Mouse (Mus musculus): Measurements from ENCODE around the gene Hist1h1a. TPM values are rescaled to one million over a fixed set of nuclear protein-coding genes. Genes with fewer than 3 reads are reported as not detected.

Gene Hist1h1a
- polyA plus RNA-seq, 1 experiment from 2014 or later, result 2.2 TPM

GRCm38 (mm10) chr13:23738041-23738440 is 25.4 kb upstream of the Hist1h1a start:
- Histone ChIP-seq H3K9me3 (no peaks in the 10 kb centered on the region), H3K27ac (peak overlapping the region; percentile 99), H3K4me2 (replicated peaks) (peak overlapping the region; percentile 94), H3K4me1 (replicated peaks) (no peaks in the 10 kb centered on the region), H3K9ac (0 out of 2 replicates have a peak overlapping the region, but pooled peaks have one; percentile 91), H3K36me3 (no peaks in the 10 kb centered on the region), H3K4me3 (replicated peaks) (no peak overlapping the region), H3K27me3 (replicated peaks) (no peaks in the 10 kb centered on the region)
- no peak for ATAC-seq
- 25% methylated on average over 4 of the region's 4 CpGs for WGBS

GRCm38 (mm10) chr13:23738677-23739068 is 24.8 kb upstream of the Hist1h1a start, which contains the start of gene Hist1h1c:
TSS of gene Hist1h1c (plus strand) at chr13:23738808.
- H3K4me1 ChIP-seq (replicated peaks), result no peaks in the 10 kb centered on the region
- peak within 1 kb of the TSS; percentile 59 for H3K4me3 ChIP-seq (replicated peaks)
- no peaks in the 10 kb centered on the region for H3K27me3 ChIP-seq (replicated peaks)
- H3K9ac ChIP-seq, result peak within 1 kb of the TSS; percentile 91
- H3K36me3 ChIP-seq, result no peaks in the 10 kb centered on the region
- peak; percentile 93 for ATAC-seq
- peak within 1 kb of the TSS; percentile 94 for H3K4me2 ChIP-seq (replicated peaks)
- H3K27ac ChIP-seq, result peak within 1 kb of the TSS; percentile 99
- 0% methylated on average over 38 of the region's 38 CpGs for WGBS
- H3K9me3 ChIP-seq, result no peaks in the 10 kb centered on the region

GRCm38 (mm10) chr13:23739069-23739921 is 24.2 kb upstream of the Hist1h1a start:
- peak; percentile 90 for ATAC-seq
- Histone ChIP-seq H3K4me1 (replicated peaks) (no peaks in the 10 kb centered on the region), H3K9ac (peak overlapping the region; percentile 91), H3K4me2 (replicated peaks) (peak overlapping the region; percentile 94), H3K9me3 (no peaks in the 10 kb centered on the region), H3K27me3 (replicated peaks) (no peaks in the 10 kb centered on the region), H3K27ac (peak overlapping the region; percentile 99), H3K36me3 (no peaks in the 10 kb centered on the region), H3K4me3 (replicated peaks) (peak overlapping the region; percentile 59)
- under 1% methylated on average over 39 of the region's 39 CpGs for WGBS

- WGBS, result under 1% methylated on average over 14 of the region's 14 CpGs
- no peak for ATAC-seq
- no peaks in the 10 kb centered on the region for H3K27me3 ChIP-seq (replicated peaks)
- H3K9me3 ChIP-seq, result no peaks in the 10 kb centered on the region
- H3K4me3 ChIP-seq (replicated peaks), result peak overlapping the region; percentile 59
- H3K4me1 ChIP-seq (replicated peaks), result no peaks in the 10 kb centered on the region
- H3K9ac ChIP-seq, result peak overlapping the region; percentile 91
- no peaks in the 10 kb centered on the region for H3K36me3 ChIP-seq
- H3K27ac ChIP-seq, result peak overlapping the region; percentile 99
- peak overlapping the region; percentile 94 for H3K4me2 ChIP-seq (replicated peaks)
Measured at GRCm38 (mm10) chr13:23739922-23740252, 23.6 kb upstream of the Hist1h1a start.

DNA sequence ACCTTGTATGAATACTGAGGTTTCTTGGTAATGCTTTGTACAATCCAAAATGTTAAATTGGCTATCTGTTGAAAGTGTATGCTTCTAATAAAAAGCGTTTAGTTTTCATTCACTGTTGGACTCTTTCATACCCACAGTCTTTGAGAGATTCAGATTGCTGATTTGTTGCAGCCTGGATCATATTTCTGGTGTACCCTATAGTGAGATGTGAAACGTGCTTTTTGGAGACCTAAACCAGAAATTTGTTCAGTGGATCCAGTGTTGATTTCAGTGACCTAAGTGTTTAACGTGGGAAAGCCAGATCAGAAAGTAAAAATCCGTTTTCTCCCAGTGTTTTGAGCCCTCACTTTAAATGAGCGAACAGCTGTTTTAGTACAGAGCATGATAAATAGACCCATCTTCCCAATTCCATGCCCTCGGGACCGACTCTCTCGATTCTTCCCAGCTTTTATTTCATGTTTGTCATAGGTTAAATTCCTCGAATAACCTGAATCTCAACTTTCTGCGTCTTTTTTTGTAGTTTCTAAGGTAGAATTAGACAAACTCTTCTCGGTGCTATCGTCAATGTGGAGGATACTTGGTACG is 23.1 kb upstream of the Hist1h1a start:
- no peak for ATAC-seq
- H3K9ac ChIP-seq, result peak overlapping the region; percentile 91
- 19% methylated on average over 13 of the region's 13 CpGs for WGBS
- H3K27ac ChIP-seq, result peak overlapping the region; percentile 99
- H3K4me2 ChIP-seq (replicated peaks), result peak overlapping the region; percentile 94
- no peaks in the 10 kb centered on the region for H3K4me1 ChIP-seq (replicated peaks)
- no peaks in the 10 kb centered on the region for H3K36me3 ChIP-seq
- H3K9me3 ChIP-seq, result no peaks in the 10 kb centered on the region
- peak overlapping the region; percentile 59 for H3K4me3 ChIP-seq (replicated peaks)
- H3K27me3 ChIP-seq (replicated peaks), result no peaks in the 10 kb centered on the region

- no peak for ATAC-seq
- no peak overlapping the region for H3K9ac ChIP-seq
- peak overlapping the region; percentile 94 for H3K4me2 ChIP-seq (replicated peaks)
- no peaks in the 10 kb centered on the region for H3K9me3 ChIP-seq
- H3K27me3 ChIP-seq (replicated peaks), result no peaks in the 10 kb centered on the region
- 63% methylated on average over 5 of the region's 5 CpGs for WGBS
- no peaks in the 10 kb centered on the region for H3K36me3 ChIP-seq
- no peaks in the 10 kb centered on the region for H3K4me1 ChIP-seq (replicated peaks)
- H3K4me3 ChIP-seq (replicated peaks), result no peak overlapping the region
- H3K27ac ChIP-seq, result no peak overlapping the region
Measured at GRCm38 (mm10) chr13:23740910-23741309, 22.6 kb upstream of the Hist1h1a start.

- H3K27ac ChIP-seq, result peak overlapping the region; percentile 51; the same call in 1 of the 2 replicates
- no peaks in the 10 kb centered on the region for H3K36me3 ChIP-seq
- no peaks in the 10 kb centered on the region for H3K27me3 ChIP-seq (replicated peaks)
- no peak overlapping the region for H3K9ac ChIP-seq
- H3K4me2 ChIP-seq (replicated peaks), result no peak overlapping the region
- no peaks in the 10 kb centered on the region for H3K9me3 ChIP-seq
- ATAC-seq, result no peak
- no peak overlapping the region for H3K4me3 ChIP-seq (replicated peaks)
- no peaks in the 10 kb centered on the region for H3K4me1 ChIP-seq (replicated peaks)
Measured at GRCm38 (mm10) chr13:23742007-23742406, 21.5 kb upstream of the Hist1h1a start.

GRCm38 (mm10) chr13:23743215-23743614 is 20.3 kb upstream of the Hist1h1a start:
- Histone ChIP-seq H3K4me2 (replicated peaks) (no peak overlapping the region), H3K27ac (no peak overlapping the region), H3K36me3 (no peaks in the 10 kb centered on the region), H3K27me3 (replicated peaks) (no peaks in the 10 kb centered on the region), H3K4me1 (replicated peaks) (0 out of 2 replicates have a peak, but pooled peaks cover 4% of the 10 kb centered on the region), H3K9me3 (no peaks in the 10 kb centered on the region), H3K9ac (no peak overlapping the region), H3K4me3 (replicated peaks) (no peak overlapping the region)
- ATAC-seq, result no peak
- WGBS, result 84% methylated on average over 5 of the region's 5 CpGs

GRCm38 (mm10) chr13:23743963-23744362 is 19.5 kb upstream of the Hist1h1a start:
- Histone ChIP-seq H3K9ac (peak overlapping the region; percentile 40; the same call in 1 of the 2 replicates), H3K4me2 (replicated peaks) (peak overlapping the region; percentile 54), H3K36me3 (no peaks in the 10 kb centered on the region), H3K27ac (no peak overlapping the region), H3K4me3 (replicated peaks) (peak overlapping the region; percentile 39; the same call in 1 of the 2 replicates), H3K27me3 (replicated peaks) (no peaks in the 10 kb centered on the region), H3K9me3 (no peaks in the 10 kb centered on the region), H3K4me1 (replicated peaks) (0 out of 2 replicates have a peak, but pooled peaks cover 4% of the 10 kb centered on the region)
- 41% methylated on average over 4 of the region's 4 CpGs for WGBS
- ATAC-seq, result no peak

DNA sequence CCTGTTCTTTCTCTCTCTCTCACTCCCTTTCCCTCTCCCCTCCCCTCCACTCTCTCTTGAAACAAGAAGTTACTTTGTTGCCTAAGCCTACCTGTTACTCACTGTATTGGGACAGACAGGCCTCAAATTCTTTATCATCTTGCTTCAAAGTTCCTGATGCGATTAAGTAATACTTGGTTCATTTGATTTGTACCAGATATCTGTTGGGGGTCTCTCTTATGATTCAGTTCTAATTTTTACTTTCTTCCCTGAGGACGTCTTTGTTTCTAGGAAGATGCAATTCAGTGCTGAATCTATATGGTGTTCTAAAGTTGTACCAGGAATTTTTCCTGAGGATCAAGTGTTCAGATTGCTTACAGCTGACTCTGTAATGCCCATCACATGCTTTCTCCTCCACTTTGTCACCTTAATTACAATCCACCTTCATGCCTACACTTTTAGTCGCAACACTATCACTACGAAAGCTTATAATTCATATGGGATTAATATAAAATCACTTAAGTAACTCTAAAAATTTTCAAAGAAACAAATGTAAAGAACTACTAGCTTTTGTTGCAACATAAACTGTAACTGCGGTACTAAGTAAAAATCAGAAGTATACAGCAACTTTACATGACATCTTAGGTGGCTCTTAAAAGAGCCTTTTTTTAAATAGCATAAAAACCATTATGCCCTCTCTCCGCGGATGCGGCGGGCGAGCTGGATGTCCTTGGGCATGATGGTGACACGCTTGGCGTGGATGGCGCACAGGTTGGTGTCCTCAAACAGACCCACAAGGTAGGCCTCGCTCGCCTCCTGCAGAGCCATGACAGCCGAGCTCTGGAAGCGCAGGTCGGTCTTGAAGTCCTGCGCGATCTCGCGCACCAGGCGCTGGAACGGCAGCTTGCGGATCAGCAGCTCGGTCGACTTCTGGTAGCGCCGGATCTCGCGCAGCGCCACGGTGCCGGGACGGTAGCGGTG is 18.8 kb upstream of the Hist1h1a start:
- Histone ChIP-seq H3K27me3 (replicated peaks) (no peaks in the 10 kb centered on the region), H3K4me3 (replicated peaks) (peak overlapping the region; percentile 39), H3K36me3 (no peaks in the 10 kb centered on the region), H3K9ac (peak overlapping the region; percentile 45), H3K4me1 (replicated peaks) (0 out of 2 replicates have a peak, but pooled peaks cover 4% of the 10 kb centered on the region), H3K9me3 (no peaks in the 10 kb centered on the region), H3K27ac (peak overlapping the region; percentile 62), H3K4me2 (replicated peaks) (peak overlapping the region; percentile 54)
- ATAC-seq, result no peak; the same call in 1 of the 2 replicates
- WGBS, result 2% methylated on average over 17 of the region's 36 CpGs

DNA sequence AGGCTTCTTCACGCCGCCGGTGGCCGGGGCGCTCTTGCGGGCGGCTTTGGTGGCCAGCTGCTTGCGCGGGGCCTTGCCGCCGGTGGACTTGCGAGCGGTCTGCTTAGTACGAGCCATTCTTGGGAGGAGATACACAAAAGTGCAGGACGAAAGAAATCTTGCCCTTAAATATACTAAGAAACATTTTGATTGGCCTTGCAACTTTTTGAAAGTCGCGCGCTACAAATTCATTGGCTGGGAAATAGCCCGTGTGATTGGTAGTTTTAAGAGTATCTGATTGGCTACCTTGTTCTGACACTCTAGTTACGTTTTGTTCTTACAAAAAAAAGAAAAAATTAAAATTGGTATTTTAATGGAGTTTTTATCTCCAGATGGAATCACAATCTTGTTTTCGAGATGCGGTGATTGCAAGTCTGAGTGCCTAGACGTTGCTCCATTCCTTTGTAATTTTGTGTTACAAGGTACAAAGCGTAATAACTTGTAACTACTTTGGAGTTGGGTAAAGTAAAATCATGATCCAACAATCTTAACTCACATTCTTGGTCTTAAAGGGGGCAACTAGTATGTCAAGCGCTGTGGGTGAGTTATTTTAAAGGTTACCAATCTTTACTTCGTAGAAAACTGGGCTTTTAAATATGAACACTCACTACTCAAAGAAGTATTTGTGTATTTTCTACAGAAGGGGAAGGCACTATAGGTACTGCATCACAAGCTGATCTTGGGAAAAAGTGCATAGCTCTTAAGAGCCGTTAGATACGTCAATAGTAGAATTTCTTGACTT is 17.9 kb upstream of the Hist1h1a start, which contains the start of gene Hist1h3c:
Gene Hist1h3c, minus strand, starts transcription at position 222 of the 781 bp plus-strand sequence.
- H3K4me3 ChIP-seq (replicated peaks), result peak within 1 kb of the TSS; percentile 39
- H3K36me3 ChIP-seq, result no peaks in the 10 kb centered on the region
- no peaks in the 10 kb centered on the region for H3K27me3 ChIP-seq (replicated peaks)
- WGBS, result under 1% methylated on average over 25 of the region's 28 CpGs
- H3K9me3 ChIP-seq, result no peaks in the 10 kb centered on the region
- peak; percentile 77 for ATAC-seq
- H3K27ac ChIP-seq, result peak within 1 kb of the TSS; percentile 98
- H3K4me1 ChIP-seq (replicated peaks), result 0 out of 2 replicates have a peak, but pooled peaks cover 4% of the 10 kb centered on the region
- H3K9ac ChIP-seq, result peak within 1 kb of the TSS; percentile 54
- peak within 1 kb of the TSS; percentile 56 for H3K4me2 ChIP-seq (replicated peaks)
